Mouse (Mus musculus) stomach, embryonic 14.5 days (tissue): Measurements from ENCODE around the gene Scube1. TPM values are rescaled to one million over a fixed set of nuclear protein-coding genes. Genes with fewer than 3 reads are reported as not detected.

ENCODE experiments used
- ATAC-seq: fragments of 200-750 bp; cut with Nextera tagmentation; 2 replicates; pipeline ENCODE4 v1.8.0; 2017; ENCODE audit warnings: low read depth, moderate TSS enrichment; ENCODE audit not compliant: insufficient number of reproducible peaks, insufficient read depth, low FRiP score
- H3K27ac ChIP-seq: fragments of 300-500 bp; sonication (generic); 2 replicates; pipeline ENCODE4 v1.5.1; 2014; ENCODE audit warnings: mild to moderate bottlenecking, low read length, moderate library complexity, mixed read lengths
- H3K27me3 ChIP-seq: fragments of 300-500 bp; sonication (generic); 2 replicates; pipeline ENCODE4 v1.6.1; 2014; ENCODE audit warnings: low read length, control low read depth, mixed read lengths; ENCODE audit not compliant: control insufficient read depth, insufficient read depth
- H3K36me3 ChIP-seq: fragments of 300-500 bp; sonication (generic); 2 replicates; pipeline ENCODE4 v1.6.1; 2014; ENCODE audit warnings: mild to moderate bottlenecking, control low read depth, low read length, moderate library complexity, mixed read lengths; ENCODE audit not compliant: control insufficient read depth, insufficient read depth
- H3K4me1 ChIP-seq: fragments of 300-500 bp; sonication (generic); 2 replicates; pipeline ENCODE4 v1.6.1; 2014; ENCODE audit warnings: low read length, control low read depth, mixed read lengths; ENCODE audit not compliant: control insufficient read depth, insufficient read depth
- H3K4me2 ChIP-seq: fragments of 300-500 bp; sonication (generic); replicated peaks from 2 replicates; pipeline ENCODE4 v1.6.1; 2014; ENCODE audit warnings: low read depth, low read length, control low read depth
- H3K4me3 ChIP-seq: fragments of 300-500 bp; sonication (generic); 2 replicates; pipeline ENCODE4 v1.5.1; 2014; ENCODE audit warnings: low read depth, low read length, control low read depth
- H3K9ac ChIP-seq: fragments of 300-500 bp; sonication (generic); replicated peaks from 2 replicates; pipeline ENCODE4 v1.6.1; 2014; ENCODE audit warnings: low read depth, mild to moderate bottlenecking, control low read depth, low read length, moderate library complexity, mixed read lengths
- H3K9me3 ChIP-seq: fragments of 300-500 bp; sonication (generic); 2 replicates; pipeline ENCODE4 v1.6.1; 2016; ENCODE audit warnings: low read depth, low read length, control low read depth; ENCODE audit not compliant: control insufficient read depth
- WGBS: fragments of 180-500 bp; shearing (Covaris S2); extraction: QIAGEN DNeasy Blood & Tissue Kit; methylation state at CpG from one replicate; pipeline ENCODE4 v1.1.7; 2014; 5-methylcytosine and 5-hydroxymethylcytosine counted together
- polyA plus RNA-seq: library from polyadenylated mRNA; unstranded; fragments of >200 nt; fragmentation: Nextera tagmentation; extraction: Ambion mirVana; gene quantifications from 2 replicates; pipeline ENCODE4 v1.2.1, GENCODE M21; 2014

Scube1 gene
- polyA plus RNA-seq, 1 experiment from 2014 or later: 9.8 TPM

- 31% methylated on average over 7 of the region's 7 CpGs for WGBS
- ATAC-seq: no peak
- peak overlapping the region; percentile 68 for H3K9ac ChIP-seq
These were observed 129.5 kb downstream of the Scube1 start for GRCm38 (mm10) chr15:83595364-83595711.

GRCm38 (mm10) chr15:83594513-83595363, 130.1 kb downstream of the Scube1 start, which contains the start of gene Ttll12:
Gene Ttll12, minus strand, starts transcription at chr15:83595157.
- peak within 1 kb of the TSS; percentile 27; the same call in 1 of the 2 replicates for H3K27ac ChIP-seq
- no peaks in the 10 kb centered on the region for H3K9me3 ChIP-seq
- peak; percentile 91 for ATAC-seq
- no peaks in the 10 kb centered on the region for H3K27me3 ChIP-seq
- under 1% methylated on average over 68 of the region's 68 CpGs for WGBS
- peak within 1 kb of the TSS; percentile 68 for H3K9ac ChIP-seq
- H3K4me1 ChIP-seq: peaks cover 18% of the 10 kb centered on the region
- H3K4me3 ChIP-seq: peak within 1 kb of the TSS; percentile 74
- peak within 1 kb of the TSS; percentile 92 for H3K4me2 ChIP-seq
- H3K36me3 ChIP-seq: no peaks in the 10 kb centered on the region

More at GRCm38 (mm10) chr15:83595364-83595711, 129.5 kb downstream of the Scube1 start:
- H3K27me3 ChIP-seq: no peaks in the 10 kb centered on the region
- peaks cover 18% of the 10 kb centered on the region for H3K4me1 ChIP-seq
- no peaks in the 10 kb centered on the region for H3K36me3 ChIP-seq
- peak overlapping the region; percentile 47 for H3K4me2 ChIP-seq
- no peaks in the 10 kb centered on the region for H3K9me3 ChIP-seq
- no peak overlapping the region for H3K27ac ChIP-seq
- H3K4me3 ChIP-seq: peak overlapping the region; percentile 74

- H3K9ac ChIP-seq: peak overlapping the region; percentile 68
- H3K9me3 ChIP-seq: no peaks in the 10 kb centered on the region
- no peaks in the 10 kb centered on the region for H3K36me3 ChIP-seq
- 7% methylated on average over 19 of the region's 19 CpGs for WGBS
- H3K4me2 ChIP-seq: peak overlapping the region; percentile 92
- peak; percentile 68; the same call in 1 of the 2 replicates for ATAC-seq
- H3K27me3 ChIP-seq: no peaks in the 10 kb centered on the region
- peaks cover 18% of the 10 kb centered on the region for H3K4me1 ChIP-seq
- H3K4me3 ChIP-seq: peak overlapping the region; percentile 74
- H3K27ac ChIP-seq: peak overlapping the region; percentile 27; the same call in 1 of the 2 replicates
These were observed 130.9 kb downstream of the Scube1 start for GRCm38 (mm10) chr15:83593702-83594512.

- H3K4me3 ChIP-seq: no peak overlapping the region; the same call in 1 of the 2 replicates
- H3K9ac ChIP-seq: no peak overlapping the region
- H3K4me2 ChIP-seq: peak overlapping the region; percentile 92; the same call in 1 of the 2 replicates
- H3K27ac ChIP-seq: peak overlapping the region; percentile 48; the same call in 1 of the 2 replicates
- H3K27me3 ChIP-seq: no peaks in the 10 kb centered on the region
- no peaks in the 10 kb centered on the region for H3K36me3 ChIP-seq
- no peaks in the 10 kb centered on the region for H3K9me3 ChIP-seq
- H3K4me1 ChIP-seq: peaks cover 18% of the 10 kb centered on the region
- ATAC-seq: no peak
These were observed 131.6 kb downstream of the Scube1 start for GRCm38 (mm10) chr15:83593189-83593585.

GRCm38 (mm10) chr15:83592260-83593188, 132.3 kb downstream of the Scube1 start:
- whole genome bisulfite sequencing: 61% methylated on average over 8 of the region's 8 CpGs
- Histone ChIP-seq H3K9ac (0 out of 2 replicates have a peak overlapping the region, but pooled peaks have one; percentile 10), H3K9me3 (no peaks in the 10 kb centered on the region), H3K27ac (peak overlapping the region; percentile 48; the same call in 1 of the 2 replicates), H3K4me3 (no peak overlapping the region), H3K27me3 (no peaks in the 10 kb centered on the region), H3K4me2 (peak overlapping the region; percentile 92; the same call in 1 of the 2 replicates), H3K36me3 (peaks cover 1% of the 10 kb centered on the region; the same call in 1 of the 2 replicates), H3K4me1 (peaks cover 18% of the 10 kb centered on the region)
- no peak for ATAC-seq

GRCm38 (mm10) chr15:83591758-83592157, 133.1 kb downstream of the Scube1 start:
- Histone ChIP-seq H3K9me3 (no peaks in the 10 kb centered on the region), H3K9ac (no peak overlapping the region), H3K27ac (no peak overlapping the region), H3K4me2 (no peak overlapping the region), H3K27me3 (no peaks in the 10 kb centered on the region), H3K4me3 (no peak overlapping the region), H3K36me3 (peaks cover 9% of the 10 kb centered on the region), H3K4me1 (peaks cover 18% of the 10 kb centered on the region)
- no peak for ATAC-seq
- 85% methylated on average over 6 of the region's 6 CpGs for WGBS

- Histone ChIP-seq H3K4me1 (peaks cover 18% of the 10 kb centered on the region), H3K4me3 (no peak overlapping the region), H3K9me3 (0 out of 2 replicates have a peak, but pooled peaks cover 2% of the 10 kb centered on the region), H3K27me3 (no peaks in the 10 kb centered on the region), H3K9ac (no peak overlapping the region), H3K27ac (no peak overlapping the region), H3K36me3 (peaks cover 18% of the 10 kb centered on the region), H3K4me2 (no peak overlapping the region)
- 85% methylated on average over 4 of the region's 4 CpGs for WGBS
- ATAC-seq: no peak
These were observed 134.0 kb downstream of the Scube1 start for GRCm38 (mm10) chr15:83590841-83591240.
